Mouse (Mus musculus) spleen, postnatal 10 days (tissue): ENCODE data around the gene Llgl2.
"Not testable (repeated sequence)": the region's sequence is repeated elsewhere in the genome, so short reads cannot be mapped to it uniquely, and the experiment has no call there.

Experiments used
- DNase-seq, 2 experiments: peaks; one replicate each; pipeline ENCODE4 v3.0.0; 2021 to 2022; ENCODE audit warnings: low spot score in 2 of 2

Gene Llgl2

GRCm38 (mm10) chr11:115833021-115833513, 9.2 kb downstream of the Llgl2 start:
- DNase-seq = no peak

- DNase-seq = no peak
Measured at GRCm38 (mm10) chr11:115834033-115834432, 10.2 kb downstream of the Llgl2 start.

- DNase-seq = no peak
Measured at GRCm38 (mm10) chr11:115836656-115837395, 13.0 kb downstream of the Llgl2 start.

- DNase-seq = no peak
Measured at GRCm38 (mm10) chr11:115837606-115838345, 13.9 kb downstream of the Llgl2 start.

GRCm38 (mm10) chr11:115838895-115839311, 15.1 kb downstream of the Llgl2 start:
- no peak for DNase-seq

- no peak for DNase-seq
Measured at GRCm38 (mm10) chr11:115839732-115840131, 15.9 kb downstream of the Llgl2 start.

- DNase-seq = no peak
Measured at GRCm38 (mm10) chr11:115841044-115841443, 17.2 kb downstream of the Llgl2 start.

GRCm38 (mm10) chr11:115841961-115842550, 18.2 kb downstream of the Llgl2 start:
- DNase-seq = peak in 1 of 2 experiments; percentile 56

- no peak for DNase-seq
Measured at GRCm38 (mm10) chr11:115843141-115843890, 19.5 kb downstream of the Llgl2 start.

GRCm38 (mm10) chr11:115843891-115844239, 20.0 kb downstream of the Llgl2 start:
- no peak for DNase-seq

GRCm38 (mm10) chr11:115844240-115844639, 20.4 kb downstream of the Llgl2 start:
- no peak for DNase-seq

GRCm38 (mm10) chr11:115845819-115846218, 22.0 kb downstream of the Llgl2 start:
- no peak for DNase-seq

GRCm38 (mm10) chr11:115854674-115855073, 30.8 kb downstream of the Llgl2 start:
- no peak for DNase-seq

- not testable (repeated sequence) for DNase-seq
Measured at GRCm38 (mm10) chr11:115857146-115857545, 33.3 kb downstream of the Llgl2 start.

GRCm38 (mm10) chr11:115857936-115858335, 34.1 kb downstream of the Llgl2 start:
- DNase-seq = no peak

- no peak for DNase-seq
Measured at GRCm38 (mm10) chr11:115858354-115858753, 34.5 kb downstream of the Llgl2 start, which contains the start of gene Myo15b. Myo15b (plus strand) TSS chr11:115858406.

- DNase-seq = peak; percentile 79 to 90
Measured at GRCm38 (mm10) chr11:115859143-115859945, 35.5 kb downstream of the Llgl2 start.

- DNase-seq = no peak
Measured at GRCm38 (mm10) chr11:115863895-115864294, 40.0 kb downstream of the Llgl2 start.

- DNase-seq = no peak
Measured at GRCm38 (mm10) chr11:115869393-115869792, 45.5 kb downstream of the Llgl2 start.

- DNase-seq = no peak
Measured at GRCm38 (mm10) chr11:115872437-115872836, 48.6 kb downstream of the Llgl2 start.

- no peak for DNase-seq
Measured at GRCm38 (mm10) chr11:115875935-115876334, 52.1 kb downstream of the Llgl2 start.
